Mouse (Mus musculus) brain, embryonic 14.5 days (tissue): ENCODE measurements around the gene Spin2c. TPM values are rescaled to one million over a fixed set of nuclear protein-coding genes. Genes with fewer than 3 reads are reported as not detected.
A peak's percentile ranks its signal among the peaks of the same experiment; 100 is the strongest.

ENCODE experiments used
- DNase-seq: peaks from one replicate; pipeline ENCODE4 v3.0.0-alpha.2; 2011; ENCODE audit warnings: low read depth
- CTCF ChIP-seq: fragments of 200-500 bp; IDR thresholded peaks from 2 replicates; pipeline ENCODE4 v1.5.1; 2012; ENCODE audit warnings: inconsistent platforms, mild to moderate bottlenecking, moderate library complexity, borderline replicate concordance; ENCODE audit not compliant: insufficient read depth, insufficient read length; ENCODE audit errors: extremely low read depth
- POLR2A ChIP-seq: fragments of 200-500 bp; IDR thresholded peaks from 2 replicates; pipeline ENCODE4 v1.6.1; 2012; ENCODE audit warnings: mild to moderate bottlenecking, inconsistent platforms, borderline replicate concordance; ENCODE audit not compliant: poor library complexity, insufficient read depth, insufficient read length, severe bottlenecking; ENCODE audit errors: extremely low read depth
- polyA plus RNA-seq: library from polyadenylated mRNA; depleted of rRNA; stranded (reverse); fragments of >200 nt; gene quantifications from 2 replicates; pipeline ENCODE4 v1.2.3, GENCODE M21; 2012; rRNA removed

Spin2c gene
- polyA plus RNA-seq, result 12.2 and 13.1 TPM in 2 replicates

DNA sequence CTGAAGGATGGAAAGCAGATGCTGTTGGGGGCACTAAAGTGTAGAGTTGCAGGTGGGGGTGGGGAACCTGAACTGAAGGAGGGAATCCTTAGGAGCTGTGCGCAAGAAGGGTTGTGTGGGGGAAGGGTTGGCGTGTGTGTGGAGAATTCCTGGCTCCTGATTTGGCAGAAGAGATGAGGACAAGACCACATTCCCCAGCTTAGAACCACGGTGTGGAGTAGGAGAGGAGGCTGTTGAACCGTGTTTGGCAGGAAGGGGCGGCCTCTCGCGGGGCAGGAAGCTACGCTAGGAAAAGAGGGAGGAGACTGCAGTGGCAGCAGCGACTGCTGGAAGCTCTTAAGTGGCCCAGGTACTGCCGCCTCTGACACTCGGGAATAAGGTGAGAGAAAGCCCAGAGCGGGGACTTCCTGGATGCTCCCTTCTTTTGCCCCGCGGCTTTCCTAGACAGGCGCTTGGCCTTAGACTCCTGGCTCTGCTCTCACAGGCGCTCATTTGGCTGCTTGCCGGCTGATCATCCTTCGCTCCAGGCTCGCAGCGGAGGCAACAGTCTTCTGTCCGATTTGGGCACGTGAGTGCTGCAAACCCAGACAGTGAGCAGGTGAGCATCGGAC lies at the start of gene Spin2c:
TSS of gene Spin2c (plus strand) at position 275 of the 611 bp plus-strand sequence.
- TF ChIP-seq CTCF (no peak), POLR2A (no peak; the same call in 1 of the 2 replicates)
- DNase-seq, result peak; percentile 81

DNA sequence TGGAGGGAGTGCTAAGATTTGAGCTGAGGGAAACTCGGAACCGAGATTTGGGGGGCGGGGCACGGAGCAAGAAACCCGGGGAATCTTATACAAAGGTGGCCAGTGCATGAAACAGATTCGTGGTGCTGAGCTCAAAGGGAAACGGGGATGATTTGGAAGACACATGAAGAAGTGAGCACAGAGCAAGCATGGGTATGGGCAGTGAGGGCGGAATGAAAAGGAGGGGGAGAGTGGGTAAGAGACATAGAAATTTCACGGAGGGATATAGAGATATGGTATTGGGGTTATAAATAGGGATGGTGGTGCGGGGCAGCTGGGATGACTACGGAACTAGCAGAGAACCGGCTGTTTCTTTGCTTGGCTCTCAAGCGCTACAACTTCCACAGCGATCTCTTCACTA lies 581 bp downstream of the Spin2c start:
- TF ChIP-seq CTCF (no peak), POLR2A (no peak)
- DNase-seq, result no peak

Other genes starting within 250 kb of the Spin2c start
- gene Kctd12b, start 135.8 kb upstream of the Spin2c start, polyA plus RNA-seq, result 3.0 and 4.6 TPM in 2 replicates
- gene Nbdy, start 108.6 kb upstream of the Spin2c start, polyA plus RNA-seq, result 101 and 104 TPM in 2 replicates
- not detected in 2 replicates for gene Samt1, start 180.4 kb downstream of the Spin2c start, polyA plus RNA-seq
- gene 4921511M17Rik, start 201.6 kb downstream of the Spin2c start, polyA plus RNA-seq, result not detected in 2 replicates
- not detected in 2 replicates for gene Gm10057, start 222.8 kb downstream of the Spin2c start, polyA plus RNA-seq